Mouse (Mus musculus) left cerebral cortex, adult 18-20 months (tissue): ENCODE measurements around the gene Ube2m. TPM values are rescaled to one million over a fixed set of nuclear protein-coding genes. Genes with fewer than 3 reads are reported as not detected.

Experiments
- DNase-seq, 2 experiments: peaks; one replicate each; pipeline ENCODE4 v3.0.0; 2021 to 2022; ENCODE audit warnings: low spot score in 2 of 2, mixed read lengths in 1 of 2
- total RNA-seq, 2 experiments: library from RNA; stranded (reverse); gene quantifications; 2 replicates each; pipeline ENCODE4 v1.2.3; 2021

Ube2m gene
- total RNA-seq, 2 experiments from 2014 or later, result 234 to 240 TPM

DNA sequence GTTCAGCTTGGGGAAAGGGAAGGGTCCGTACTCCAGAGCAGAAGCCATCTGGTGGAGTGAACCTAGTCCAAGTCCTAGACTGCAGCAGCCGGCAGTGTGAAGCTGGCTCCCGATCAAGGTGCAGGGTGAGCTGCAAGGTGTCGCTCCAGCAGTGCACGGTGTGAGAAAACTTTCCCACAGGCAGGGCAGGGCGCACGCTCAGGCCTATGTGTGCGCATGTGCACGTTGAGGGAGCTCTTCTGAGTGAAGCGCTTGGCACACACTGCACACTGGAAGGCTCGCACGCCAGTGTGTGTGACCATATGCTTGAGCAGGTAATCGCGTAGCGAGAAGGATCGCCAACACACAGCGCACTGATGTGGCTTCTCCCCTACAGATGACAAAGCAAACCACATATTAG, 32.1 kb downstream of the Ube2m start:
- no peak for DNase-seq

DNA sequence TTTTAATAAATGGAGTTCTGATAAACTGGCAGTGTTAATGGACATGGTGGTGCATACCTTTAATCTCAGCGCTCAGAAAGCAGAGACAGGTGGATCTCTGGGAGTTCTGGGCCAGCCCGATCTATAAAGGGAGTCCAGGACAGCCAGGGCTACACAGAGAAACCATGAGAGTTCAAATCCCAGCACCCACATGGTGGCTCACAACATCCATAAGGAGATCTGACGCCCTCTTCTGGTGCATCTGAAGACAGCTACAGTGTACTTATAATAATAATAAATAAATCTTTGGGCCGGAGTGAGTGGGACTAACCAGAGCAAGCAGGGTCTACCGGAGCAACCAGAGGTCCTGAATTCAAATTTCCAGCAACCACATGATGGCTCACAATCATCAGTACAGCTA, 34.7 kb downstream of the Ube2m start:
- DNase-seq, result no peak

DNA sequence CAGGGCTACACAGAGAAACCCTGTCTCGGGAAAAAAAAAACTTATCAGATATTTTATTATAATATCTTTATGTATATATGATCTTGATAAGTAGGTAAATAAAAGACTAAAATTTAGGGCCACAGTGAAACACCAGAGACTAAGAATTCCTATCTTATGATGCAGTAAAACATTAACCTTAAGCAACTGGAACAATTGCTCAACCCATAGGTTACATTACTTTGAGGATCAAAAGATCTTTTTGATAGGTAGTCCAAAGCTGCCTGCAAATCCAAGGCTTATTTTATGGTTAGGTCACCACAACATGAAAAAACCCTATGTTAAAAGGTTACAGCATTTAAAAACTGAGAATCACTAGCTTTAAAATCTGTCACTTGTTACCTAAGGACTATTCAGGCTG, 36.5 kb downstream of the Ube2m start:
- DNase-seq, result no peak

DNA sequence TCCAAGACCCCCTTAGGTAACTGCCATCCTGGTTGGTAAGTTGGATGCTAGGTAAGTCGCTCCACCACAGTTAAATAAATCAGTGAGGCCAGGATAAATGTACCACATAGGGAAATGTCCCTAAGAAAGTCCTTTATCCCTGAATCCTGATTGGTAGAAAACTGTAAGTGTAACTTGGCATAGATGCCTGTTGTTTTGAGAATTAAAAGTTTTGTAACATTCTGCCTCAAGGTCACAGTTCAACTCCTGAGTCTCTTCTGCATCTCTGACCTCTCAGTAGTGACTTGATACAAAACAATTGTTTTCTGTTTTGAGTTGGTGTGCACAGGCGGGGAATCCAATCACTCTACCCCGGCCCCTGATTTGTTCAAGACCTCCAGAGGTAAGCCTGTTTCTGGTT, 39.2 kb downstream of the Ube2m start, which contains the start of gene Trim28:
Gene Trim28, plus strand, starts transcription at position 264 of the 400 bp plus-strand sequence.
- DNase-seq, result no peak

DNA sequence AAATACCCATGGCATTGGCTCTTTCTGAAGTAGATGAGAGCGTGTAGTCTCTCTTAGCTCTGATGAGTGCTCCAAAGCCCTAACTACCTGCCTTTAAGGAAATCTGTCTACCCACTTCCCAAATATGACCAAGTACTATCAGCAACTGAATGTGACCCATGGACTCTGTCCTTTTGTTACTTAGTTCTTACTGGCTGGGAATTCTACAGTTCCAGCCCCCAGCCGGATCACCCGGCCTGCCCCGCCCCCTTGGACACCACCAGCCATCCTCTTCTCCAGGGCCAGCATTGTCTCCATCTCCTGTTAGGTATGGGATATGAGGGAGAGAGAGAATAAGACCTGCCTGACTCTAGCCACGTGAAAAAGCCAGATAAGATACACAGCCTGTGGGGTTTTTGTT, 40.0 kb downstream of the Ube2m start, which contains the start of gene Slc27a5:
Gene Slc27a5, minus strand, starts transcription at position 140 of the 400 bp plus-strand sequence.
- no peak for DNase-seq

DNA sequence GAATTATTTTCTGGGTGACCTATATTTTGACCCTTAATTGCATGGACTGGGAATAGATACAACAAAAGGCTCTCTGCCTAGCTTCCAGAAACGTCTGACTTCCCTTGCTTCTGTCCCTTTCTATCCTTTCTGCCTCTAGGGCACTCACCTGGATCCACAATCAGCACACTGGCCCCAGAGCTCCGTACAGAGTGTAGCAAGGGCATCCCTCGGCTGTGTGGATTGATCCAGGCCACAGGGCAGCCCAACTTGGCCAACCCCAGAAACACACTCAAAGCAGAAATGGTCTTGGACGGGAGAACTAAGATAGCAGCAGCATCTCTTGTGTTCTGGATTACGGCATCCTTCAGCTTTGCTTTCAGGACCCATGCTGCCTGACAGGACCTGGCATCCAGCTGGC, 40.8 kb downstream of the Ube2m start:
- no peak for DNase-seq

DNA sequence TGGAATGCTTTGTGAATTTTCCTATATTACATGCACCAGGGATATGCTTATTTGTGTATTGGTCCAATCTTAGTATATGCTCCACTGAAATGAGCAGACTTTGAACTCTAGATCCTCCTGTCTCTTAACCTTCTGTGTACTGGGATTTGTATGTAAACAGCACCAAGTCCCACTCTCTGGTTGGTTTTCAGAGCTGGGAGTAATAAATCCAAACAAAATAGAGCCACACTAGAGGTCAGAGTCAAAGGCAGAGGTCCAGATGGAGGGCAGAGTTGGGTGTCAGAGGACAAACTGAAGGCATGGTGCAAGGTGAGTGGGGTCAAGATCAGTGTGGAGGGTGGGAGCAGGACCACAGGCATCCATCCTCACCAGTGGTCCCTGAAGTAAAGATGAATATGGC, 42.2 kb downstream of the Ube2m start:
- DNase-seq, result no peak

DNA sequence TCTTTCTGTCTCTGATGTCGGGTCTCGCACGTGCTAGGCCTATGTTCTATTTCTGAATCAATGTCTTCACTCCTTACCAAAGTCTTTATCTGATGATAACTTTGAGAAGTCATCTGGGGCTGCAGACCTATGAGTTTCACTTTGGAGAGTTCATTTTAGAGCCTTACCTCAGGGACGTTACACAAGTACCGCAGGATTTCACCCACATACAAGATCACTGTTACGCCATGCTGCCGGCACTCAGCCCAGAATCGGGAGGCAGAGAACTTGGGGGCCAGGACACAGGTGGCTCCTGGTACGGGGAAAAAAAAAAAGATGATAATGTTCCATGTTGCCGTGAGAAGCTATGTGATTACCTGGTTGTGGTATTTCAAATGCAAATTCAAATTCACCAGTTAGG, 44.9 kb downstream of the Ube2m start:
- no peak for DNase-seq

DNA sequence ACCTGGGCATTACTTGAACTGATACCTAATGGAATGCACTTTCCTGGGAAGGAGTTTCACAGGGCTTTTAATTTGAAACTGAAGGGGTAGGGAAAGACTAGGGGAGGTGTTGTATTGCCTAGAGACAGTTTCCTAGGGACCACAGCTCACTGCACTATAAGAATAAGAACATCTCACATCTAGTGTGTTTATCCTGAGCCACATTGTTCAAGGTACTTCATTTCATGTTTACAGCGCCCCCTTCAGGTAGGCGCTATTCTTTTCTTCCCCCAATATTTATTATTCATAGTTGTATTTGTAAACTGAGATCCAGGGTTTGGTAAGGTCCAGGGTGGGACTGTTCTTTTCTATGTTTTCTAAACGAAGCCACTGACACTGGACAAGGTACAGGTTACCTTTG, 45.9 kb downstream of the Ube2m start:
- DNase-seq, result no peak

DNA sequence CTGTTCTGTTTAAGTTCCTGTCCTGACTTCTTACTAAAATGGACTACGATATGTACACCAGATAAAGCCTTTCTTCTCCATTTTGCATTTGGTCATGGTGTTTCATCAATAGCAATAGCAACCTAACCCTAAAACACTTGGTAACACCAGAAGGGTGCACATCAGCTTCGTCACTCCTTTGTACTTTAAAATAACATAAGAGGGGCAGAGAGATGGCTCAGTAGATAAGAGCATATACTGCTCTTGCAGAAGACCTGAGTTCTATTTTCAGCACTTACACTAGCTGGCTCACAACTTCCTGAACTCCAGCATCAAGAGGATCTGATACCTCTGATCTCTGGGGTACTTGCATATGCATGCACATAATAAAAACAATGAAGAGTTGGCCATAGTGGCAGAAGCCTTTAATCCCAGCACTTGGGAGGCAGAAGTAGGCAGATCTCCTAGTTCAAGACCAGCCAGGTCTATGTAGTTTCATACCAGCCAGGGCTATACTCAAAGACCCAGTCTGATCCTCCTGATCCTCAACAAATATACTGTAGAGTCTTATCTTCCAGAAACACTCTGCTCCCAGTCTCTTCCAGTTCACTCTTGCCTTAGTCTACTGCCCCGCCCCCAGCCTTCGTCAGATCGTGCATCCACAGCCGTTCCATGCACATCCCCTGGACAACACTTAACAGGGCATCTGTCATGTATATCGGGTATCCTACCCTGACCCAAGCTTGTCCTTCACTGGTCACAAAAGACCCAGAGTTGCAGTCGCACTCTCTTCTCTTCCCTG, 50.5 kb downstream of the Ube2m start:
- no peak for DNase-seq

DNA sequence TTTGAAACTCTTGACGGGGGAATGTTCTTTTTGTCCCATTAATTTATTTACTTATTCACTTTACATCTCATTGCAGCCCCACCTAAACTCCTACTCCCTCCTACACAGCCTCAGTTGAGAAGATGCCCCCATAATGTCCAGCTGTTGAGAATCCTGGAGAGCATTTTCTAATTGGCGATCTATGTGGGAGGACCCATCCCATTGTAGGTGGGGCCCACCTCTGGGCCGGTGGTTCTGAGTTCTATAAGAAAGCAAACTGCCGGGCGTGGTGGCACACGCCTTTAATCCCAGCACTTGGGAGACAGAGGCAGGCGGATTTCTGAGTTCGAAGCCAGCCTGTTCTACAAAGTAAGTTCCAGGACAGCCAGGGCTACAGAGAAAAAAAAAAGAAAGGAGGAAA, 51.2 kb downstream of the Ube2m start:
- no peak for DNase-seq

DNA sequence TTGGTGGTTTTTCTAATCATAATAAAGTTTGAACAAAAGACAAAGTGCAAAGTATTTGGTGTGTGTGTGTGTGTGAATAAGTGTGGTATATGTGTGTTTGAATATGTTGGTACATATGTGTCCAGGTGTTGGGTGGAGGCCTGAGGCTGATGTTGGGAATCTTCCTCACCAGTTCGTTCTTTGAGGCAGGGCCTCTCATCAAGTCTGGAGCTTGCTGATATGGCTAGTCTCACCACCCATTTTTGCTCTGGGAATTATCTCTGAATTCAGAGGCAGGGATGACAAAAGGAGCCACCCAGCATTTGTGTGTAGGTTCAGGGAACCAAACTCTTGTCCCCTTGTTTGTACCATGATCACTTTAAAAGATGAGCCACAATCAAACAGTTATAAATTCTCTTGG, 52.4 kb downstream of the Ube2m start:
- no peak for DNase-seq

Other genes starting within 250 kb of the Ube2m start
- 10 to 100 TPM; 21.2 to 22.8 TPM for gene Zscan18, start 234.6 kb downstream of the Ube2m start, total RNA-seq
- gene Zfp329, start 219.4 kb downstream of the Ube2m start, total RNA-seq, result 10 to 100 TPM; 20.7 to 25.6 TPM
- gene Zfp110, start 203.5 kb downstream of the Ube2m start, total RNA-seq, result 10 to 100 TPM; 14.7 to 16.2 TPM
- gene Zfp128, start 157.1 kb downstream of the Ube2m start, total RNA-seq, result 1 to 10 TPM; 6.2 to 7.4 TPM
- gene Zscan22, start 140.5 kb downstream of the Ube2m start, total RNA-seq, result 10 to 100 TPM; 15.7 to 16.2 TPM
- gene Rps5, start 116.0 kb downstream of the Ube2m start, total RNA-seq, result 100 to 1,000 TPM; 402 to 450 TPM
- gene Rnf225, start 110.9 kb downstream of the Ube2m start, total RNA-seq, result under 1 TPM; 0.59 to 0.60 TPM
- gene Zfp324, start 72.4 kb downstream of the Ube2m start, total RNA-seq, result 1 to 10 TPM; 9.4 to 9.6 TPM
- gene Zfp446, start 60.4 kb downstream of the Ube2m start, total RNA-seq, result 1 to 10 TPM; 7.9 to 8.1 TPM
- under 1 TPM in 1 of 2 experiments, not detected in 1; 0.28 TPM for gene Slc27a5, start 40.1 kb downstream of the Ube2m start, total RNA-seq
- gene Trim28, start 39.2 kb downstream of the Ube2m start, total RNA-seq, result 100 to 1,000 TPM; 206 to 207 TPM
- 10 to 100 TPM; 35.3 to 38.3 TPM for gene Zbtb45, start 28.2 kb downstream of the Ube2m start, total RNA-seq
- gene Chmp2a, start 3.5 kb downstream of the Ube2m start, total RNA-seq, result 100 to 1,000 TPM; 132 to 156 TPM
- gene Mzf1, start 16.5 kb upstream of the Ube2m start, total RNA-seq, result 10 to 100 TPM in 1 of 2 experiments, 1 to 10 TPM in 1; 9.4 to 10.0 TPM
- gene Vmn1r85, start 56.9 kb upstream of the Ube2m start, total RNA-seq, result not detected
- not detected for gene Vmn1r86, start 81.6 kb upstream of the Ube2m start, total RNA-seq
- gene Vmn1r87, start 101.9 kb upstream of the Ube2m start, total RNA-seq, result not detected
- gene Vmn1r88, start 121.3 kb upstream of the Ube2m start, total RNA-seq, result under 1 TPM; 0.05 to 0.14 TPM
- not detected for gene Vmn1r89, start 174.7 kb upstream of the Ube2m start, total RNA-seq
- gene Lig1, start 239.0 kb upstream of the Ube2m start, total RNA-seq, result 1 to 10 TPM; 8.3 to 9.2 TPM
- 10 to 100 TPM; 16.2 to 17.1 TPM for gene Zswim9, start 240.4 kb upstream of the Ube2m start, total RNA-seq